Mouse (Mus musculus) left cerebral cortex, adult 2 months (tissue): ENCODE data around the gene Lrmda. TPM values are rescaled to one million over a fixed set of nuclear protein-coding genes. Genes with fewer than 3 reads are reported as not detected.

Experiments
- DNase-seq, 2 experiments: peaks; one replicate each; pipeline ENCODE4 v3.0.0; 2021 to 2022; ENCODE audit warnings: low spot score in 2 of 2, mixed read lengths in 1 of 2; ENCODE audit errors: extremely low spot score in 1 of 2
- H3K27ac ChIP-seq: fragments of 200-600 bp; 2 replicates; pipeline ENCODE4 v1.8.1; 2022
- H3K4me3 ChIP-seq: fragments of 200-600 bp; 2 replicates; pipeline ENCODE4 v1.8.1; 2022
- CTCF ChIP-seq: fragments of 200-600 bp; IDR thresholded peaks from 2 replicates; pipeline ENCODE4 v1.8.1; 2022; ENCODE audit warnings: antibody characterized with exemption, mild to moderate bottlenecking, moderate library complexity
- intact Hi-C: fragments of 180-260 bp; cut with DNase I; formaldehyde crosslinking; loops from one replicate; pipeline ENCODE4 v1.15.1; 2025
- total RNA-seq, 2 experiments: library from RNA; stranded (reverse); gene quantifications; 2 replicates each; pipeline ENCODE4 v1.2.3; 2021

Gene Lrmda
- total RNA-seq, 2 experiments from 2014 or later, result 0.87 to 0.97 TPM

- Histone ChIP-seq H3K27ac (no peak overlapping the region), H3K4me3 (no peak overlapping the region)
- DNase-seq, result no peak
- intact Hi-C loops, result loop anchor here (10.0 kb wide), 1 partner anchor 592 kb away; no protein-coding TSS in a partner anchor
- TF ChIP-seq CTCF, result no peak
Observed at GRCm38 (mm10) chr14:22812824-22813223, 793.3 kb downstream of the Lrmda start.

GRCm38 (mm10) chr14:22813389-22813788 is 793.9 kb downstream of the Lrmda start:
- intact Hi-C loops, result loop anchor here (10.0 kb wide), 1 partner anchor 591 kb away; no protein-coding TSS in a partner anchor

GRCm38 (mm10) chr14:22814811-22815345 is 795.4 kb downstream of the Lrmda start:
- H3K27ac ChIP-seq, result no peak overlapping the region
- TF ChIP-seq CTCF, result no peak
- no peak for DNase-seq
- intact Hi-C loops, result loop anchor here (10.0 kb wide), 1 partner anchor 590 kb away; no protein-coding TSS in a partner anchor
- no peak overlapping the region for H3K4me3 ChIP-seq

More at GRCm38 (mm10) chr14:22813389-22813788, 793.9 kb downstream of the Lrmda start:
- DNase-seq, result no peak
- Histone ChIP-seq H3K4me3 (no peak overlapping the region), H3K27ac (no peak overlapping the region)
- no peak for TF ChIP-seq CTCF

GRCm38 (mm10) chr14:22817346-22818201 is 798.1 kb downstream of the Lrmda start:
- no peak for DNase-seq
- intact Hi-C loops, result loop anchor here (10.0 kb wide), 1 partner anchor 587 kb away; no protein-coding TSS in a partner anchor
- Histone ChIP-seq H3K4me3 (no peak overlapping the region), H3K27ac (no peak overlapping the region)
- TF ChIP-seq CTCF, result peak; percentile 30

GRCm38 (mm10) chr14:22818202-22818530 is 798.7 kb downstream of the Lrmda start:
- no peak for DNase-seq
- TF ChIP-seq CTCF, result no peak
- Histone ChIP-seq H3K4me3 (no peak overlapping the region), H3K27ac (no peak overlapping the region)
- intact Hi-C loops, result loop anchor here (10.0 kb wide), 1 partner anchor 587 kb away; no protein-coding TSS in a partner anchor

GRCm38 (mm10) chr14:22822942-22823341 is 803.4 kb downstream of the Lrmda start:
- no peak overlapping the region for H3K4me3 ChIP-seq
- intact Hi-C loops, result no loop called here
- TF ChIP-seq CTCF, result no peak
- H3K27ac ChIP-seq, result no peak overlapping the region
- DNase-seq, result no peak

GRCm38 (mm10) chr14:22826825-22827224 is 807.3 kb downstream of the Lrmda start:
- intact Hi-C loops, result no loop called here
- no peak for DNase-seq
- no peak overlapping the region for H3K27ac ChIP-seq
- no peak overlapping the region for H3K4me3 ChIP-seq
- TF ChIP-seq CTCF, result no peak

- no peak for TF ChIP-seq CTCF
- H3K4me3 ChIP-seq, result no peak overlapping the region
- intact Hi-C loops, result no loop called here
- H3K27ac ChIP-seq, result no peak overlapping the region
- no peak for DNase-seq
Observed at GRCm38 (mm10) chr14:22837058-22837457, 817.5 kb downstream of the Lrmda start.

- no peak overlapping the region for H3K4me3 ChIP-seq
- no peak for TF ChIP-seq CTCF
- no peak overlapping the region for H3K27ac ChIP-seq
- intact Hi-C loops, result no loop called here
- no peak for DNase-seq
Observed at GRCm38 (mm10) chr14:22841136-22841535, 821.6 kb downstream of the Lrmda start.

- DNase-seq, result no peak
- Histone ChIP-seq H3K27ac (no peak overlapping the region), H3K4me3 (no peak overlapping the region)
- TF ChIP-seq CTCF, result no peak
- intact Hi-C loops, result no loop called here
Observed at GRCm38 (mm10) chr14:22844006-22844405, 824.5 kb downstream of the Lrmda start.

- no peak overlapping the region for H3K4me3 ChIP-seq
- no peak overlapping the region for H3K27ac ChIP-seq
- intact Hi-C loops, result no loop called here
- TF ChIP-seq CTCF, result no peak
- no peak for DNase-seq
Observed at GRCm38 (mm10) chr14:22845401-22845800, 825.9 kb downstream of the Lrmda start.

GRCm38 (mm10) chr14:22847011-22847786 is 827.7 kb downstream of the Lrmda start:
- no peak for TF ChIP-seq CTCF
- intact Hi-C loops, result no loop called here
- Histone ChIP-seq H3K4me3 (no peak overlapping the region), H3K27ac (no peak overlapping the region)
- DNase-seq, result no peak
